Comparison of ENCODE assay signal across 8 mouse cellular contexts in the genomic region with DNA sequence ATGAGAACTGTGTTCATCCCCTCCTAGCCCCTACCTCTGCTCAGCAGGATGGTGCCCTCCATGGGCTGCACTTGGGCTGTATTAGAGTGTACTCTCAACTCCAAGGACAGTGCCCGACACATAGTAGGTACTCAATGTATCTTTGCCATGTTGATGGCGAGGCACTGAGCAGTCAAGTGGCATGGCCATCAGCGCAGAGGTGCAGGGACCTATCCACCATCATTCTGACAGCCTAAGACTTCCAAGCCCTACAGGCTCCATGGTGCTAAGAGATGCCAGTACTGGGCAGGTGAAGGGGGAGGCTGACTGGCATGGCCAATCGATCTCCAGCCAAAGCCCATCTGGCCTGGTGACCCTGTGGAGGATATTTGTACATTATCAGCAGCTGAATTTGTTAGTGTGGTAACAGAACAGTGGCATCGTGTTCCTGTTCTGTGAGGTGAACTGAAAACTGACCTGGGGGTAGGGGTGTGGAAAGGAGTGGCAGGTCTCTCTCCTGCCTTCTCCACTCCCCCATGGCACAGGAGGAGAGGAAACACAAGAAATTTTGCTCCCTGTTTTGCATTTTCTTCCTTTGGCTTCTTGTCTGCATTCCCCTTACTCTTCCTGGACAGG.
DNase-seq lines count a peak whose midpoint lies in the region; ATAC-seq and TF ChIP-seq lines count a peak whose summit lies in the region.
"Had no signal": no experiment of that assay in that cellular context is flagged by ENCODE, and none has a peak within 500 bp of the region (broad histone marks: within the 10 kb centered on the region; RNA-seq: fewer than 3 reads in every experiment).

No protein-coding gene starts in this region.

- no peaks in the 10 kb centered on the region for H3K27me3 ChIP-seq in heart, embryonic 16.5 days (ENCODE audit: control insufficient read depth, insufficient read depth, low read length)
- H3K27me3 ChIP-seq in heart, embryonic 11.5 days (ENCODE audit: control insufficient read depth, insufficient read depth, low read length), result no peaks in the 10 kb centered on the region
- no peaks in the 10 kb centered on the region for H3K27me3 ChIP-seq in neural tube, embryonic 12.5 days (replicated peaks)
- H3K27me3 ChIP-seq in limb, embryonic 14.5 days (ENCODE audit: control insufficient read depth, insufficient read depth, low read length), result no peaks in the 10 kb centered on the region

- ATAC-seq in heart, embryonic 16.5 days (replicated peaks; ENCODE audit: extremely low read depth, insufficient read depth, low FRiP score), result no peak
- ATAC-seq in heart, embryonic 11.5 days (replicated peaks; ENCODE audit: insufficient number of reproducible peaks, low FRiP score, low TSS enrichment), result no peak
- no peak for ATAC-seq in neural tube, embryonic 12.5 days (ENCODE audit: low FRiP score, low read depth)
- ATAC-seq in limb, embryonic 14.5 days (ENCODE audit: low FRiP score, low read depth), result no peak

- H3K4me1 ChIP-seq in heart, embryonic 16.5 days (ENCODE audit: control insufficient read depth, insufficient read depth, low read length), result peaks cover 29% of the 10 kb centered on the region
- H3K4me1 ChIP-seq in heart, embryonic 11.5 days (ENCODE audit: control insufficient read depth, insufficient read depth, low read length), result peaks cover 11% of the 10 kb centered on the region
- H3K4me1 ChIP-seq in neural tube, embryonic 12.5 days, result peaks cover 25% of the 10 kb centered on the region
- peaks cover 15% of the 10 kb centered on the region for H3K4me1 ChIP-seq in limb, embryonic 14.5 days (ENCODE audit: control insufficient read depth, insufficient read depth, low read length)

- 91% methylated on average over 5 of the region's 5 CpGs for WGBS in heart, embryonic 16.5 days
- WGBS in heart, embryonic 11.5 days (ENCODE audit: insufficient replicate concordance), result 83% methylated on average over 5 of the region's 5 CpGs
- WGBS in neural tube, embryonic 12.5 days, result 90% methylated on average over 5 of the region's 5 CpGs
- WGBS in limb, embryonic 14.5 days, result 92% methylated on average over 5 of the region's 5 CpGs

- H3K9me3 ChIP-seq in heart, embryonic 16.5 days (replicated peaks; ENCODE audit: control insufficient read depth, low read length), result no peaks in the 10 kb centered on the region
- H3K9me3 ChIP-seq in heart, embryonic 11.5 days (replicated peaks; ENCODE audit: control insufficient read depth, low read length), result no peaks in the 10 kb centered on the region
- no peaks in the 10 kb centered on the region for H3K9me3 ChIP-seq in neural tube, embryonic 12.5 days
- H3K9me3 ChIP-seq in limb, embryonic 14.5 days (ENCODE audit: control insufficient read depth, low read length), result no peaks in the 10 kb centered on the region
- H3K9me3 ChIP-seq: G1E had no signal

- H3K36me3 ChIP-seq in heart, embryonic 16.5 days (ENCODE audit: control insufficient read depth, insufficient read depth), result peaks cover 8% of the 10 kb centered on the region
- H3K36me3 ChIP-seq in heart, embryonic 11.5 days (ENCODE audit: control insufficient read depth, insufficient read depth, low read length), result peaks cover 14% of the 10 kb centered on the region
- peaks cover 20% of the 10 kb centered on the region for H3K36me3 ChIP-seq in neural tube, embryonic 12.5 days
- peaks cover 21% of the 10 kb centered on the region; the same call in 1 of the 2 replicates for H3K36me3 ChIP-seq in limb, embryonic 14.5 days (ENCODE audit: control insufficient read depth, insufficient read depth, low read length)

- H3K27ac ChIP-seq in heart, embryonic 16.5 days (ENCODE audit: low read length), result peak overlapping the region; percentile 66
- no peak overlapping the region for H3K27ac ChIP-seq in heart, embryonic 11.5 days (ENCODE audit: low read depth, low read length)
- no peak overlapping the region for H3K27ac ChIP-seq in neural tube, embryonic 12.5 days
- H3K27ac ChIP-seq in limb, embryonic 14.5 days (replicated peaks; ENCODE audit: low read depth, low read length), result peak overlapping the region; percentile 15; the same call in 1 of the 2 replicates

- no peak overlapping the region for H3K4me2 ChIP-seq in heart, embryonic 16.5 days (ENCODE audit: low read depth, low read length)
- H3K4me2 ChIP-seq in heart, embryonic 11.5 days, result no peak overlapping the region
- H3K4me2 ChIP-seq in neural tube, embryonic 12.5 days (replicated peaks), result no peak overlapping the region
- H3K4me2 ChIP-seq in limb, embryonic 14.5 days (replicated peaks; ENCODE audit: low read depth, low read length, severe bottlenecking), result no peak overlapping the region

- H3K4me3 ChIP-seq in heart, embryonic 16.5 days (ENCODE audit: low read length), result no peak overlapping the region
- H3K4me3 ChIP-seq in heart, embryonic 11.5 days (ENCODE audit: low read depth, low read length), result no peak overlapping the region
- H3K4me3 ChIP-seq in neural tube, embryonic 12.5 days, result no peak overlapping the region
- H3K4me3 ChIP-seq in limb, embryonic 14.5 days (replicated peaks; ENCODE audit: low read length), result no peak overlapping the region

- TF ChIP-seq POLR2A in limb, embryonic 14.5 days (IDR thresholded peaks at IDR 0.05; ENCODE audit: borderline replicate concordance, extremely low read depth, insufficient read depth, insufficient read length), result no peak

- no peak for DNase-seq in neural tube, embryonic 10.5 days (ENCODE audit: extremely low spot score, low spot score)
- DNase-seq in limb, embryonic 14.5 days (ENCODE audit: low spot score), result no peak
- no peak for DNase-seq in B cell, adult 2 months
- DNase-seq in retina, postnatal 1 day, result no peak

- H3K9ac ChIP-seq in heart, embryonic 16.5 days (ENCODE audit: low read length), result no peak overlapping the region
- no peak overlapping the region for H3K9ac ChIP-seq in heart, embryonic 11.5 days (ENCODE audit: low read depth, low read length)
- 0 out of 2 replicates have a peak overlapping the region, but pooled peaks have one; percentile 26 for H3K9ac ChIP-seq in neural tube, embryonic 12.5 days
- no peak overlapping the region for H3K9ac ChIP-seq in limb, embryonic 14.5 days (ENCODE audit: low read depth, low read length, severe bottlenecking)

Comparison
In these comparisons a context has a peak if more than half of its experiments do, and no peak if none do; other contexts are left out.
1. H3K27ac ChIP-seq: peak in heart, embryonic 16.5 days (single experiment) and limb, embryonic 14.5 days (single experiment); none in heart, embryonic 11.5 days (single experiment) and neural tube, embryonic 12.5 days (single experiment).